Comparison of ENCODE assay signal across 8 mouse cellular contexts in the genomic region with DNA sequence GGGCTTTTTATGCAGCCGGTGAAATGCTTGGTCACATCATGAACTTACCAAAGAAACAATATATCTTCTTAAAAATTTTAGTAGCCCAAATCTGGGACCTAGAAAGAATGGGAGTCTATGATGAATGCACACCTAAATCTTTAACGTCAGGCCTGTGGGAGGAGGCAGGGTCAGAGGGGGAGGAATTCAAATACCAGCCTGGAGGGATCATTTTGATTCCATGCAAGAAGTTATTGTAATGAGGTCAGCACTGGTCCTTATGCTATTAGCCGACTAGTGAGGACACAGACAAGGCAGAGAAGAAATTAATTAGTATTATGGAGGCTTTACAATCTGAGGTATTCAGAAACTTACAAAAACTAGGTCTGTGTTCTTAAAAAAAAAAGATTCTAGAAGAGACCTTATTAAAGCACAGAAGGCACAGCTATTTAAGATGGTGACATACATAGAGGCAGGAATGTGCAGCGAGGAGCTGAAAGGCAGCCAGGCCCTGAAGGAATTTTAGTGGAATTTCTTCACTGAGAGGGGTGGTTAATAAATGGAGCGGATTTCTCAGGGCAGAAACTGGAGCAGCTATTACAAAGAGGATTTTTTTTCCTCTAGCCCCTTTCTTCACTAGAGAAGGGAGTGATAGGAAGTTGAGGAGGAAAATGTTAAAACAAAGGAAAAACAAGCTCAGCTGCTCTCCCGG.
DNase-seq lines count a peak whose midpoint lies in the region; ATAC-seq lines count a peak whose summit lies in the region.
"Had no signal": no experiment of that assay in that cellular context is flagged by ENCODE, and none has a peak within 500 bp of the region (broad histone marks: within the 10 kb centered on the region; RNA-seq: fewer than 3 reads in every experiment).

No protein-coding gene starts in this region.

- H3K27me3 ChIP-seq in hindbrain, embryonic 13.5 days: no peaks in the 10 kb centered on the region
- no peaks in the 10 kb centered on the region for H3K27me3 ChIP-seq in hindbrain, embryonic 11.5 days (ENCODE audit: control insufficient read depth, insufficient read depth, low read length)
- no peaks in the 10 kb centered on the region for H3K27me3 ChIP-seq in embryonic facial prominence, embryonic 11.5 days (ENCODE audit: control insufficient read depth, insufficient read depth, low read length)
- H3K27me3 ChIP-seq: liver, embryonic 13.5 days had no signal

- peak overlapping the region; percentile 60; the same call in 1 of the 2 replicates for H3K27ac ChIP-seq in hindbrain, embryonic 13.5 days
- H3K27ac ChIP-seq in hindbrain, embryonic 11.5 days (ENCODE audit: low read depth, low read length): no peak overlapping the region
- H3K27ac ChIP-seq in embryonic facial prominence, embryonic 11.5 days (replicated peaks; ENCODE audit: low read depth, low read length): no peak overlapping the region
- H3K27ac ChIP-seq: liver, embryonic 13.5 days had no signal

- no peak overlapping the region for H3K4me2 ChIP-seq in hindbrain, embryonic 13.5 days
- H3K4me2 ChIP-seq in hindbrain, embryonic 11.5 days (replicated peaks; ENCODE audit: low read depth, low read length): no peak overlapping the region
- H3K4me2 ChIP-seq in embryonic facial prominence, embryonic 11.5 days (ENCODE audit: low read depth, low read length): no peak overlapping the region
- H3K4me2 ChIP-seq: liver, embryonic 13.5 days had no signal

- H3K9me3 ChIP-seq in hindbrain, embryonic 13.5 days: no peaks in the 10 kb centered on the region
- no peaks in the 10 kb centered on the region for H3K9me3 ChIP-seq in hindbrain, embryonic 11.5 days (ENCODE audit: control insufficient read depth, low read length)
- no peaks in the 10 kb centered on the region for H3K9me3 ChIP-seq in embryonic facial prominence, embryonic 11.5 days (replicated peaks; ENCODE audit: control insufficient read depth, low read length)
- H3K9me3 ChIP-seq: liver, embryonic 13.5 days had no signal

- no peak overlapping the region for H3K9ac ChIP-seq in hindbrain, embryonic 13.5 days
- no peak overlapping the region for H3K9ac ChIP-seq in hindbrain, embryonic 11.5 days (ENCODE audit: low read depth, low read length)
- no peak overlapping the region for H3K9ac ChIP-seq in embryonic facial prominence, embryonic 11.5 days (replicated peaks; ENCODE audit: low read length)
- H3K9ac ChIP-seq: liver, embryonic 13.5 days had no signal

- DNase-seq in hindbrain, embryonic 11.5 days (ENCODE audit: low spot score): no peak
- DNase-seq in brain, adult 2 months (ENCODE audit: low read depth, low spot score): peak; percentile 55
- peak; percentile 58 for DNase-seq in embryonic facial prominence, embryonic 11.5 days (ENCODE audit: low spot score)
- DNase-seq in kidney, postnatal 4 days: peak; percentile 36 to 60
- no peak for DNase-seq in ovary, adult 18-20 months (ENCODE audit: low spot score)
- no peak for DNase-seq in spleen, postnatal 10 days (ENCODE audit: low spot score in 2 of 2)
- DNase-seq: liver, embryonic 13.5 days had no signal

- WGBS in hindbrain, embryonic 13.5 days: 20% methylated on average over 6 of the region's 6 CpGs
- 29% methylated on average over 6 of the region's 6 CpGs for WGBS in hindbrain, embryonic 11.5 days
- 17% methylated on average over 6 of the region's 6 CpGs for WGBS in embryonic facial prominence, embryonic 11.5 days

- no peak for ATAC-seq in hindbrain, embryonic 13.5 days (ENCODE audit: low FRiP score)
- no peak for ATAC-seq in hindbrain, embryonic 11.5 days (ENCODE audit: low FRiP score)
- ATAC-seq in embryonic facial prominence, embryonic 11.5 days (replicated peaks; ENCODE audit: insufficient number of reproducible peaks, low FRiP score, low TSS enrichment, low read depth): no peak

- H3K36me3 ChIP-seq in hindbrain, embryonic 13.5 days: no peaks in the 10 kb centered on the region
- no peaks in the 10 kb centered on the region for H3K36me3 ChIP-seq in hindbrain, embryonic 11.5 days (ENCODE audit: control insufficient read depth, insufficient read depth, low read length)
- H3K36me3 ChIP-seq in embryonic facial prominence, embryonic 11.5 days (replicated peaks; ENCODE audit: control insufficient read depth, insufficient read depth, low read depth, low read length): no peaks in the 10 kb centered on the region
- H3K36me3 ChIP-seq: liver, embryonic 13.5 days had no signal

- no peak overlapping the region for H3K4me3 ChIP-seq in hindbrain, embryonic 13.5 days
- H3K4me3 ChIP-seq in hindbrain, embryonic 11.5 days (ENCODE audit: low read depth, low read length): no peak overlapping the region
- no peak overlapping the region for H3K4me3 ChIP-seq in embryonic facial prominence, embryonic 11.5 days (ENCODE audit: low read depth, low read length)
- H3K4me3 ChIP-seq: liver, embryonic 13.5 days had no signal

- H3K4me1 ChIP-seq in hindbrain, embryonic 13.5 days (replicated peaks): peaks cover 11% of the 10 kb centered on the region; the same call in 1 of the 2 replicates
- H3K4me1 ChIP-seq in hindbrain, embryonic 11.5 days (replicated peaks; ENCODE audit: control insufficient read depth, insufficient read depth, low read length): no peaks in the 10 kb centered on the region
- H3K4me1 ChIP-seq in embryonic facial prominence, embryonic 11.5 days (ENCODE audit: control insufficient read depth, insufficient read depth, low read length): no peaks in the 10 kb centered on the region
- H3K4me1 ChIP-seq: liver, embryonic 13.5 days had no signal

Comparison
In these comparisons a context has a peak if more than half of its experiments do, and no peak if none do; other contexts are left out.
1. DNase-seq: peak in brain, adult 2 months (single experiment), embryonic facial prominence, embryonic 11.5 days (single experiment) and kidney, postnatal 4 days (2 of 2); none in hindbrain, embryonic 11.5 days (single experiment), ovary, adult 18-20 months (single experiment) and spleen, postnatal 10 days (0 of 2).